Mouse (Mus musculus): ENCODE data around the gene Fcgrt.
"Not testable (repeated sequence)": the region's sequence is repeated elsewhere in the genome, so short reads cannot be mapped to it uniquely, and the experiment has no call there.

The Fcgrt gene

GRCm38 (mm10) chr7:45110089-45110488 is 6.4 kb upstream of the Fcgrt start:
- not testable (repeated sequence) for DNase-seq (ENCODE audit: low read depth, low spot score)

GRCm38 (mm10) chr7:45107052-45107645 is 3.5 kb upstream of the Fcgrt start:
- DNase-seq (ENCODE audit: low read depth, low spot score), result peak; percentile 51

GRCm38 (mm10) chr7:45106441-45106840 is 2.8 kb upstream of the Fcgrt start:
- DNase-seq (ENCODE audit: low read depth, low spot score), result no peak

- no peak for DNase-seq (ENCODE audit: low read depth, low spot score)
These were observed 1.8 kb upstream of the Fcgrt start for GRCm38 (mm10) chr7:45105491-45105890.

GRCm38 (mm10) chr7:45104941-45105340 is 1.3 kb upstream of the Fcgrt start:
- DNase-seq (ENCODE audit: low read depth, low spot score), result no peak

GRCm38 (mm10) chr7:45102940-45103585 is 588 bp downstream of the Fcgrt start:
- no peak for DNase-seq (ENCODE audit: low read depth, low spot score)

GRCm38 (mm10) chr7:45102441-45102840 is 1.2 kb downstream of the Fcgrt start:
- DNase-seq (ENCODE audit: low read depth, low spot score), result no peak

GRCm38 (mm10) chr7:45100046-45100445 is 3.6 kb downstream of the Fcgrt start:
- no peak for DNase-seq (ENCODE audit: low read depth, low spot score)

GRCm38 (mm10) chr7:45098541-45099240 is 5.0 kb downstream of the Fcgrt start:
- DNase-seq (ENCODE audit: low read depth, low spot score), result peak; percentile 75

- no peak for DNase-seq (ENCODE audit: low read depth, low spot score)
These were observed 6.2 kb downstream of the Fcgrt start for GRCm38 (mm10) chr7:45097479-45097878.

GRCm38 (mm10) chr7:45095965-45096364 is 7.7 kb downstream of the Fcgrt start:
- not testable (repeated sequence) for DNase-seq (ENCODE audit: low read depth, low spot score)

GRCm38 (mm10) chr7:45095367-45095766 is 8.3 kb downstream of the Fcgrt start:
- DNase-seq (ENCODE audit: low read depth, low spot score), result no peak

GRCm38 (mm10) chr7:45094121-45094520 is 9.5 kb downstream of the Fcgrt start:
- DNase-seq (ENCODE audit: low read depth, low spot score), result no peak

GRCm38 (mm10) chr7:45093516-45093905 is 10.1 kb downstream of the Fcgrt start:
- peak; percentile 89 for DNase-seq (ENCODE audit: low read depth, low spot score)

GRCm38 (mm10) chr7:45092828-45093515 is 10.7 kb downstream of the Fcgrt start:
- DNase-seq (ENCODE audit: low read depth, low spot score), result no peak

- peak; percentile 95 for DNase-seq (ENCODE audit: low read depth, low spot score)
These were observed 11.6 kb downstream of the Fcgrt start, which contains the start of gene Rcn3 for GRCm38 (mm10) chr7:45092048-45092447. TSS of gene Rcn3 (minus strand) at chr7:45092221.

- no peak for DNase-seq (ENCODE audit: low read depth, low spot score)
These were observed 12.4 kb downstream of the Fcgrt start for GRCm38 (mm10) chr7:45091001-45091990.

- DNase-seq (ENCODE audit: low read depth, low spot score), result peak; percentile 32
These were observed 13.2 kb downstream of the Fcgrt start for GRCm38 (mm10) chr7:45090251-45090977.

GRCm38 (mm10) chr7:45088597-45088996 is 15.1 kb downstream of the Fcgrt start:
- DNase-seq (ENCODE audit: low read depth, low spot score), result no peak

- DNase-seq (ENCODE audit: low read depth, low spot score), result no peak
These were observed 17.6 kb downstream of the Fcgrt start for GRCm38 (mm10) chr7:45086084-45086483.
